Mouse (Mus musculus): Measurements from ENCODE around the gene Gm11397. TPM values are rescaled to one million over a fixed set of nuclear protein-coding genes. Genes with fewer than 3 reads are reported as not detected.
"Not testable (repeated sequence)": the region's sequence is repeated elsewhere in the genome, so short reads cannot be mapped to it uniquely, and the experiment has no call there.

The Gm11397 gene
- not detected in 2 replicates for polyA plus RNA-seq (2014; fragmentation: Nextera tagmentation; extraction: Ambion mirVana)

DNA sequence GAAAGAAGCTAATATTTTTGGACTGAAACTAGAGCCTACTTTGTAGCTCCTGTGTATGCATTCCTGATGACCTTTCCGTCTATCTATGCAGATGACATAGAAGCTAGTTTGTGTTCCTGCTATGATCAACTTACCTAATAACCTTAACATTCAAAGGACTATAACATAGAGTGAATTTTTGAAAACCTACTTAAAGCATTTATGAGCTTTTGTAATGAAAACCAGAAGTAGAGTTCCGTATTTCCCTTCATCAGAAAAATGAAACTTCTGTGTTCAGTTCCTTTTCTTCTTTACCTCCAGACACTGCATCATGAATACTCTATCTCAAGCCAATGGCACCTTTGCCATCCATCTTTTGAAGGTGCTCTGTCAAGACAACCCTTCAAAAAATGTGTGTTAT lies at the start of gene Gm11397:
Gene Gm11397 (plus strand): TSS at position 301 of the 400 bp plus-strand sequence.
- not testable (repeated sequence) for ATAC-seq; H3K27me3 ChIP-seq (replicated peaks; ENCODE audit: control insufficient read depth, insufficient read depth, low read length)
- 93% methylated on average over 2 of the region's 2 CpGs for WGBS

DNA sequence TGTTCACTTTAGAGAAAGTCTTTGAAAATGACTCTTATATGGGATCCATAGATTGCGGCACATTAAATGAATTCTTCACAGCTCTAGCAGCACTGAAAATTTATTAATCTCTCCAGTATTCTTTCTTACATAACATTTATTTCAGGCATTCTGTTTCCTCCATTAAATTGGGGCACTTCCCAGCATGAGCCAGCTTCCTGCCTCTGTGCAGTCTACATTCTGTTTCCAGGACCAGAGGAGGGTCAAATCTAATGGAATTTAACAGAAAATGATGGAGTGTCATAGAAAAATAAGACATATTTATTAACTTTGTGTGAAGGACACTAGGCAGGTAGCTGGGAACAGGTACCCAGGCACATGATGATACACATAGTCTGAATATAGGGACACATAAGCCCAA lies 38.9 kb upstream of the Gm11397 start:
- H3K4me2 ChIP-seq (ENCODE audit: low read length); H3K27me3 ChIP-seq (replicated peaks; ENCODE audit: control insufficient read depth, insufficient read depth, low read length); H3K9ac ChIP-seq (ENCODE audit: low read length); ATAC-seq; H3K4me3 ChIP-seq (ENCODE audit: low read depth, low read length); DNase-seq (ENCODE audit: low spot score); H3K36me3 ChIP-seq (ENCODE audit: control insufficient read depth, insufficient read depth, low read length); H3K9me3 ChIP-seq (replicated peaks; ENCODE audit: control insufficient read depth, low read length); H3K4me1 ChIP-seq (ENCODE audit: control insufficient read depth, insufficient read depth, low read length); H3K27ac ChIP-seq (ENCODE audit: low read depth, low read length): not testable (repeated sequence)
- no CpG with 5 or more reads among the region's 1 CpGs for WGBS

More for the DNA sequence above, at the start of gene Gm11397:
- not testable (repeated sequence) for H3K36me3 ChIP-seq (ENCODE audit: control insufficient read depth, insufficient read depth, low read length); H3K27ac ChIP-seq (ENCODE audit: low read depth, low read length); H3K9me3 ChIP-seq (replicated peaks; ENCODE audit: control insufficient read depth, low read length); H3K4me3 ChIP-seq (ENCODE audit: low read depth, low read length); DNase-seq (ENCODE audit: low spot score); H3K4me2 ChIP-seq (ENCODE audit: low read length); H3K9ac ChIP-seq (ENCODE audit: low read length); H3K4me1 ChIP-seq (ENCODE audit: control insufficient read depth, insufficient read depth, low read length)

DNA sequence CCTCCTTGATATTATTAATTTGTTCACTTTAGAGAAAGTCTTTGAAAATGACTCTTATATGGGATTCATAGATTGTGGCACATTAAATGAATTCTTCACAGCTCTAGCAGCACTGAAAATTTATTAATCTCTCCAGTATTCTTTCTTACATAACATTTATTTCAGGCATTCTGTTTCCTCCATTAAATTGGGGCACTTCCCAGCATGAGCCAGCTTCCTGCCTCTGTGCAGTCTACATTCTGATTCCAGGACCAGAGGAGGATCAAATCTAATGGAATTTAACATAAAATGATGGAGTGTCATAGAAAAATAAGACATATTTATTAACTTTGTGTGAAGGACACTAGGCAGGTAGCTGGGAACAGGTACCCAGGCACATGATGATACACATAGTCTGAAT lies 37.2 kb downstream of the Gm11397 start:
- not testable (repeated sequence) for DNase-seq (ENCODE audit: low spot score); H3K4me3 ChIP-seq (ENCODE audit: low read depth, low read length); H3K36me3 ChIP-seq (ENCODE audit: control insufficient read depth, insufficient read depth, low read length); H3K9ac ChIP-seq (ENCODE audit: low read length); H3K9me3 ChIP-seq (replicated peaks; ENCODE audit: control insufficient read depth, low read length); H3K4me1 ChIP-seq (ENCODE audit: control insufficient read depth, insufficient read depth, low read length); H3K27ac ChIP-seq (ENCODE audit: low read depth, low read length); ATAC-seq; H3K27me3 ChIP-seq (replicated peaks; ENCODE audit: control insufficient read depth, insufficient read depth, low read length); H3K4me2 ChIP-seq (ENCODE audit: low read length)

Other genes with a start within 250 kb of the Gm11397 start
- gene Serpinb9c, start 236.0 kb upstream of the Gm11397 start, polyA plus RNA-seq (2014; fragmentation: Nextera tagmentation; extraction: Ambion mirVana), result not detected in 2 replicates
- not detected in 2 replicates for gene Serpinb9d, start 202.8 kb upstream of the Gm11397 start, polyA plus RNA-seq (2014; fragmentation: Nextera tagmentation; extraction: Ambion mirVana)
- gene Serpinb9e, start 146.1 kb upstream of the Gm11397 start, polyA plus RNA-seq (2014; fragmentation: Nextera tagmentation; extraction: Ambion mirVana), result not detected in 2 replicates
- not detected in 2 replicates for gene Serpinb9f, start 71.7 kb upstream of the Gm11397 start, polyA plus RNA-seq (2014; fragmentation: Nextera tagmentation; extraction: Ambion mirVana)
- not detected in 2 replicates for gene Serpinb9g, start 89.0 kb downstream of the Gm11397 start, polyA plus RNA-seq (2014; fragmentation: Nextera tagmentation; extraction: Ambion mirVana)

Data from forebrain, embryonic 14.5 days (tissue).